ENCODE assay signal across 8 mouse cellular contexts in genomic region chr13:114456224-114456623, GRCm38 (mm10). TPM values are rescaled to one million over a fixed set of nuclear protein-coding genes. Genes with fewer than 3 reads are reported as not detected.
DNase-seq lines count a peak whose midpoint lies in the region; ATAC-seq lines count a peak whose summit lies in the region.

No protein-coding gene starts in this region.

- H3K9me3 ChIP-seq in forebrain, embryonic 14.5 days (replicated peaks; ENCODE audit: control insufficient read depth, low read length): no peaks in the 10 kb centered on the region
- no peaks in the 10 kb centered on the region for H3K9me3 ChIP-seq in hindbrain, embryonic 12.5 days (replicated peaks)
- H3K9me3 ChIP-seq in limb, embryonic 15.5 days: no peaks in the 10 kb centered on the region
- no peaks in the 10 kb centered on the region for H3K9me3 ChIP-seq in neural tube, embryonic 11.5 days (ENCODE audit: control insufficient read depth, low read length)

- peak overlapping the region; percentile 94 for H3K4me2 ChIP-seq in forebrain, embryonic 14.5 days (ENCODE audit: low read length)
- peak overlapping the region; percentile 94 for H3K4me2 ChIP-seq in hindbrain, embryonic 12.5 days (replicated peaks)
- H3K4me2 ChIP-seq in limb, embryonic 15.5 days: peak overlapping the region; percentile 96
- peak overlapping the region; percentile 95 for H3K4me2 ChIP-seq in neural tube, embryonic 11.5 days (ENCODE audit: low read depth)

- 0 out of 2 replicates have a peak, but pooled peaks have one; percentile 1 for ATAC-seq in forebrain, embryonic 14.5 days
- peak; percentile 3 for ATAC-seq in hindbrain, embryonic 12.5 days (ENCODE audit: low FRiP score)
- ATAC-seq in limb, embryonic 15.5 days (ENCODE audit: insufficient number of reproducible peaks, low FRiP score, low TSS enrichment, low read depth): no peak
- ATAC-seq in neural tube, embryonic 11.5 days (ENCODE audit: insufficient read depth, low FRiP score, low TSS enrichment): no peak

- peak overlapping the region; percentile 54 for H3K4me3 ChIP-seq in forebrain, embryonic 14.5 days (ENCODE audit: low read depth, low read length)
- peak overlapping the region; percentile 57 for H3K4me3 ChIP-seq in hindbrain, embryonic 12.5 days
- H3K4me3 ChIP-seq in limb, embryonic 15.5 days: peak overlapping the region; percentile 63
- peak overlapping the region; percentile 53 for H3K4me3 ChIP-seq in neural tube, embryonic 11.5 days (ENCODE audit: low read depth, low read length)

- peaks cover 24% of the 10 kb centered on the region for H3K27me3 ChIP-seq in forebrain, embryonic 14.5 days (replicated peaks; ENCODE audit: control insufficient read depth, insufficient read depth, low read length)
- peaks cover 32% of the 10 kb centered on the region for H3K27me3 ChIP-seq in hindbrain, embryonic 12.5 days
- peaks cover 45% of the 10 kb centered on the region for H3K27me3 ChIP-seq in limb, embryonic 15.5 days
- peaks cover 14% of the 10 kb centered on the region for H3K27me3 ChIP-seq in neural tube, embryonic 11.5 days (ENCODE audit: control insufficient read depth, insufficient read depth, low read length)

- WGBS in forebrain, embryonic 14.5 days: under 1% methylated on average over 14 of the region's 14 CpGs
- under 1% methylated on average over 14 of the region's 14 CpGs for WGBS in hindbrain, embryonic 12.5 days
- WGBS in limb, embryonic 15.5 days: 4% methylated on average over 14 of the region's 14 CpGs
- WGBS in neural tube, embryonic 11.5 days: 3% methylated on average over 14 of the region's 14 CpGs

- H3K9ac ChIP-seq in forebrain, embryonic 14.5 days (ENCODE audit: low read length): peak overlapping the region; percentile 10
- peak overlapping the region; percentile 35; the same call in 1 of the 2 replicates for H3K9ac ChIP-seq in hindbrain, embryonic 12.5 days
- no peak overlapping the region for H3K9ac ChIP-seq in limb, embryonic 15.5 days
- no peak overlapping the region for H3K9ac ChIP-seq in neural tube, embryonic 11.5 days (ENCODE audit: low read length)

- no peak overlapping the region for H3K27ac ChIP-seq in forebrain, embryonic 14.5 days (ENCODE audit: low read depth, low read length)
- H3K27ac ChIP-seq in hindbrain, embryonic 12.5 days: no peak overlapping the region
- no peak overlapping the region for H3K27ac ChIP-seq in limb, embryonic 15.5 days
- no peak overlapping the region for H3K27ac ChIP-seq in neural tube, embryonic 11.5 days (ENCODE audit: low read depth, low read length)

- peak; percentile 63 to 67 for DNase-seq in cerebellum, postnatal 10 days
- no peak for DNase-seq in cerebellum, adult 11 months
- peak; percentile 40 to 83 for DNase-seq in adrenal gland, adult (ENCODE audit: inconsistent age in 2 of 2, low spot score in 1 of 2)
- peak; percentile 61 for DNase-seq in forebrain, embryonic 14.5 days (ENCODE audit: low spot score)
- DNase-seq in neural tube, embryonic 11.5 days (ENCODE audit: low spot score): peak; percentile 51
- DNase-seq in urinary bladder, postnatal 36 days (ENCODE audit: low spot score in 2 of 2): peak; percentile 15 to 51

- no peaks in the 10 kb centered on the region for H3K36me3 ChIP-seq in forebrain, embryonic 14.5 days (ENCODE audit: control insufficient read depth, insufficient read depth, low read length)
- H3K36me3 ChIP-seq in hindbrain, embryonic 12.5 days: no peaks in the 10 kb centered on the region
- H3K36me3 ChIP-seq in limb, embryonic 15.5 days: no peaks in the 10 kb centered on the region
- no peaks in the 10 kb centered on the region for H3K36me3 ChIP-seq in neural tube, embryonic 11.5 days (ENCODE audit: control insufficient read depth, insufficient read depth, low read length)

- H3K4me1 ChIP-seq in forebrain, embryonic 14.5 days (ENCODE audit: control insufficient read depth, insufficient read depth, low read length): peaks cover 7% of the 10 kb centered on the region
- peaks cover 24% of the 10 kb centered on the region for H3K4me1 ChIP-seq in hindbrain, embryonic 12.5 days
- H3K4me1 ChIP-seq in limb, embryonic 15.5 days: peaks cover 26% of the 10 kb centered on the region
- no peaks in the 10 kb centered on the region; the same call in 1 of the 2 replicates for H3K4me1 ChIP-seq in neural tube, embryonic 11.5 days (ENCODE audit: control insufficient read depth, insufficient read depth, low read length)

RNA-seq across cellular contexts. Expression of gene Fst, which starts 2.5 kb away (rescaled TPM):
- 6.0 and 9.2 TPM in 2 replicates for polyA plus RNA-seq in forebrain, embryonic 14.5 days (2014; fragmentation: Nextera tagmentation; extraction: Ambion mirVana)
- 11.3 and 13.8 TPM in 2 replicates for polyA plus RNA-seq in hindbrain, embryonic 12.5 days (2016; fragmentation: Nextera tagmentation; extraction: Ambion mirVana)
- polyA plus RNA-seq in limb, embryonic 15.5 days (2015; fragmentation: Nextera tagmentation; extraction: Ambion mirVana): 53.4 and 55.4 TPM in 2 replicates
- polyA plus RNA-seq in neural tube, embryonic 11.5 days (2014; fragmentation: Nextera tagmentation; extraction: Ambion mirVana): 14.2 and 16.9 TPM in 2 replicates

Comparison
In these comparisons a context has a peak if more than half of its experiments do, and no peak if none do; other contexts are left out.
1. ATAC-seq: peak in forebrain, embryonic 14.5 days (single experiment) and hindbrain, embryonic 12.5 days (single experiment); none in limb, embryonic 15.5 days (single experiment) and neural tube, embryonic 11.5 days (single experiment).
2. H3K9ac ChIP-seq: peak in forebrain, embryonic 14.5 days (single experiment) and hindbrain, embryonic 12.5 days (single experiment); none in limb, embryonic 15.5 days (single experiment) and neural tube, embryonic 11.5 days (single experiment).
3. Peak in every context shown above with its lines, with median percentiles within 50 percentile points of each other: H3K4me2 ChIP-seq and H3K4me3 ChIP-seq.